Mouse (Mus musculus) urinary bladder, postnatal 25 days (tissue): ENCODE measurements around the gene Rtn1.

ENCODE experiments used
- DNase-seq: peaks from one replicate; pipeline ENCODE4 v3.0.0; 2022; ENCODE audit warnings: low spot score

Rtn1 gene

DNA sequence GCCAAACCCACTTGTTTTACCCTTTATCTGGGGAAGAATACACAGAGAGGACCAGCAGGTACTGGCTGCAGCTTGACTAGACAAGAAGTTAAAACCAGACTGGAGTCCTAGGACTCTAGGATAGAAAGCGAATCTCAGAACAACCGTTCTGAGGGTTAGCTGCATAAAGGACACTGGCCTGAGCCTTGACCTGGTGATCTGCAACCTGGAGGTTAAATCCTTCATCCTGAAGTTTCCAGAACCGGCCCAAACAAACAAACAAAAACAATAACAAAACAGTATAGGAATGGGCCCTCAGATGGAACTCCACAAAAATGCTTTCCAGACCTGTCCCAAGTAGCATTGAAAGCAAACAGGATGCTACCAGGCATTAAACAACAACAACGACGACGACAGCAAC lies at the start of gene Rtn1:
Rtn1 (minus strand) TSS at position 101 of the 400 bp plus-strand sequence.
- no peak for DNase-seq

- no peak for DNase-seq
Measured at GRCm38 (mm10) chr12:72453941-72454340, 45.1 kb upstream of the Rtn1 start.

DNA sequence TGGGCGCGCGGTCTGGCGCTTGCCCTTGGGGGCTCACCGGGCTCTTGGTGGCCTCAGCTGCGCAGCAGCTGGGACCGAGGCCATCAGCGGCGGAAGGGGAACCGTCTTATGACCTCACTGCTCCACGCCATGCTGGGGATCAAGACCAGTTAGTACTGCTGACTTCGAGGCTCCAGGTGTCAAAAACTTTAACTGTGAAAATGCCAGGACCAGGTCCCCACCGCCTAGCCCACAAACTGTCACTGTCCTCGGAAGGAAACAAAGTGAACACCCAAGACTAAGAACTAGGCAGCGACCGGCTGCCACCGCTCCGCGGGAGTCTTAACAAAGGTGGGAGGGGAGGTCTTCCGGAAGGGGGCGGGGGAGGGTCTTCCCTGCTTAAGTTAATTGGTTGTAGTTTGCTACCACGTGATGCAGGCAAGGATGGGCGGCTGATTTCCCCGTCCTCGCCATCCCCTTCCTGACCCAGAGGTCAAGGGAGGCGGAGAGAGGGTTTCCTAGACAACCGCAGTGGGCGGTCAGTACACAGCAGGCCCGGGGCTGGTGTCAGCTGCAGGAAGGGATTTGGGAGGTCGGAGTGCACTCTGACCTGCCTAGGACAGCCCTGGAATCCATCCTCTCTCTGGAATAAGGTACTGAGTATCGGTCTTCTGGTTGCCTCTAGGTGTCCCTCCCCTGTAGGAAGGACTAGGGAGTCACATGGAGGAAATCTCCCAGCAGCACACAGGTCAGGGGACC lies 33.2 kb upstream of the Rtn1 start, which contains the start of gene Lrrc9:
Lrrc9 (plus strand) TSS at position 28 of the 738 bp plus-strand sequence.
- no peak for DNase-seq

GRCm38 (mm10) chr12:72438961-72439480 lies 30.2 kb upstream of the Rtn1 start:
- DNase-seq: no peak

- no peak for DNase-seq
Measured at GRCm38 (mm10) chr12:72437676-72438341, 29.0 kb upstream of the Rtn1 start.

GRCm38 (mm10) chr12:72433241-72433865 lies 24.5 kb upstream of the Rtn1 start:
- DNase-seq: no peak

DNA sequence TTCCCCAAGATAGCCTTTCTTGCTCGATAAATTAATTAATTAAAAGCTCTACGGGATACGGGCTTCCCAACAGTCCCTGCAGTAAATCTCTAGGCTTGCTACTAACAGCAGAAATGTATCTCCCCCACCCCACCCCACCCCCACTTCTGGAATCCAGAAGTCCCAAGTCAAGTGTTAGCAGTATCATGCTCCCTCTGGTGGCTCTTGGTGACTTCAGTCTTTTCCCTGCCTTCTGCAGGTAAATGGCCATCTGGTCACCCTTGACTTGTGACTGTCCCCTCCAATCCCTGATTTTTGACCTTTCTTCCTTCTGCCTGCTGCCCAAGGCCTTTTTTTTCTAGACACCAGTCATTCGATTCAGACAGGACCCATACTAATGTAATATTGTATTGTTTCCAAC lies 23.4 kb upstream of the Rtn1 start:
- no peak for DNase-seq

- peak; percentile 57 for DNase-seq
Measured at GRCm38 (mm10) chr12:72427722-72428126, 18.9 kb upstream of the Rtn1 start.

- DNase-seq: no peak
Measured at GRCm38 (mm10) chr12:72422681-72423080, 13.8 kb upstream of the Rtn1 start.

DNA sequence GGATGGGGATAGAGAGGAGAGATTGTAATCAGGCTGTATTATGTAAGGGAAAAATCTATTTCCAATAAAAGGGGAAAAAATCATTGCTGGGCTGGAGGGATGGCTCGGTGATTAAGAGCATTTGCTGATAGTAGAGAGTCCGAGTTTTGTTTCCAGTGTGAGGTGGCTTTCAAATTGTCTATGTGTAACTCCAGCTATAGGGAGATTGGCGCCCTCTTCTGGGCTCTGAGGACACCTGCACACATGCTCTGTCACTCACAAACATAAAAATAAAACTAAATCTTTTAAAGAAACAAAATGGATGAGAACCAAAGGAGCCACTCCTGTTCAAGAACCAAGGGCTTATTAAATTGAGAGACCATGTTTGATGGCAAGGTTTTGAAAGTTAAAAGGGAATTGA lies 8.9 kb upstream of the Rtn1 start:
- DNase-seq: no peak

DNA sequence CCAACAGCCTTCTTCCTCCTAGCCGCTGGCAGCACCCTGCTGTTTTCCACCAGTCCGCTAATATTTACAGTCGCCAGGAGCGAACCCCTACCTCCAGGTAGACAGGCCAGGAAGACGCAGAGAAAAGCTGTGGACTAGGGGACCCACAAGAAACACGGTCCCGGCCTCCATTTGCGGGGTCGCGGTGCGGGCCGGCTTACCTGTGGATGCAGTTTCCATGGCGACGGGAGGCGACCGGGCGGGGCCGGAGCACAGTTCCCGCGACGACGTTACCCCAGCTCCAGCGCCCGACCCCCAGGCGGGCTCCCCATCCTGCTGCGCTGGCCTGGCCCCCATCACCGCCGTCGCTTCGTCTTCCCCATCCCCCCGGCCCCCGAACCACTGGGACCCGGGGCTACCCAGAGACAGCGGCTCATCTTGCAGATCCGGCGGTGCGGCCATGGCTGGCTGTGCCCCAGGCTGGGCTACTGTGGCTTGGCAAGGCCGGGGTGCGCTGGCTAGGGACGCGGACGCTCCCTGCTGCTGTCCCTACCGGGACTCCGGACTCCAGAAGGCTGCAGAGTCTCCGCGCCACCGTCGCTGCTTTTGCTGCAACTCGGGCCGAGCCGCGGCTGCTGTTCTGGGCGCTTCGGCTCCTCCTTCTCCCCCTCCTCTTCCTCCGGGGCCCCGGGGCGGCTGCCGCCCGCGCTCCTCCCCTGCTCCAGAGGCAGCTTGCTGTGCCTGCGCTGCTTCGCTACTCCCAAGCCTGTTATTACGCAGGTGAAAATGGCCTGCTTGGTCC lies 553 bp downstream of the Rtn1 start:
- DNase-seq: peak; percentile 19

DNA sequence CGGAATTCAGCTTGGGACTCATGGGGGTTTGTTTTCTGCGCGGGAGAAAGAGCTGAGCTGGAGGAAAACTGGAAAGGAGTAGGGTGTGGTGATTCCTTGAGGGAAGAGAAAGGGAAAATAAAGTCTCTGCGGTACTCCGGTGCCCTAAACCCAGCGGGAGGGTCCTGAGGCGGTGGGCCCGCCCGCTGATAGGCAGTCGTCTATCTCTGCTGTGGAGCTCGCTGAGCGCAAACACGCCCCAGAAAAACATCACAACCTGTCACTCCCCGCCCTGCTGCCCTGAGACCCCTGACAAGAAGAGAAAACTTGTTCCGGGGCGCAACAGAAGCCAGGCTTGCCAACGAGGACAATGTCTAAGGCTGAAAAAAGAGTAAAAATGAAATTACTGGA lies 1.1 kb downstream of the Rtn1 start:
- DNase-seq: no peak

DNA sequence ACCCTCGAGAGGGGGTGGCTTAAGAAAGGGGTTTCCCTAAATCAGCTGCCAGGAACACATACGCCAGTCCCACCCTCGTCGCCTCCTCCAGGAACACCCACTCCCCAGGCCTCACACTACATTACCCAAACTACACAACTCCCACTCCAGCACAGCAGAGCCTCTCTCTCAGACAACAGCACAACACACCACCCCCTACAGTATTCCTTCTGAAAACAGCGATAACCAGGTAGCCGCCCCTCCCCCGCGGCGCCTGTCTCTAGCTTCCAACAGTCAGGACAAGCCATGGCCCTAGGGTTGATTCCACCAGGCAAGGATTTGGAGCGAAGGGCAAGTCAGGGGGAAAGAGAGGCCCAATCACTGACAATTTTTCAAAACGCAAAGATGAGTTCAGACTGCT lies 1.7 kb downstream of the Rtn1 start:
- no peak for DNase-seq

GRCm38 (mm10) chr12:72405031-72405430 lies 3.8 kb downstream of the Rtn1 start:
- no peak for DNase-seq

GRCm38 (mm10) chr12:72393046-72393805 lies 15.6 kb downstream of the Rtn1 start:
- DNase-seq: no peak

GRCm38 (mm10) chr12:72390346-72390745 lies 18.5 kb downstream of the Rtn1 start:
- DNase-seq: no peak

DNA sequence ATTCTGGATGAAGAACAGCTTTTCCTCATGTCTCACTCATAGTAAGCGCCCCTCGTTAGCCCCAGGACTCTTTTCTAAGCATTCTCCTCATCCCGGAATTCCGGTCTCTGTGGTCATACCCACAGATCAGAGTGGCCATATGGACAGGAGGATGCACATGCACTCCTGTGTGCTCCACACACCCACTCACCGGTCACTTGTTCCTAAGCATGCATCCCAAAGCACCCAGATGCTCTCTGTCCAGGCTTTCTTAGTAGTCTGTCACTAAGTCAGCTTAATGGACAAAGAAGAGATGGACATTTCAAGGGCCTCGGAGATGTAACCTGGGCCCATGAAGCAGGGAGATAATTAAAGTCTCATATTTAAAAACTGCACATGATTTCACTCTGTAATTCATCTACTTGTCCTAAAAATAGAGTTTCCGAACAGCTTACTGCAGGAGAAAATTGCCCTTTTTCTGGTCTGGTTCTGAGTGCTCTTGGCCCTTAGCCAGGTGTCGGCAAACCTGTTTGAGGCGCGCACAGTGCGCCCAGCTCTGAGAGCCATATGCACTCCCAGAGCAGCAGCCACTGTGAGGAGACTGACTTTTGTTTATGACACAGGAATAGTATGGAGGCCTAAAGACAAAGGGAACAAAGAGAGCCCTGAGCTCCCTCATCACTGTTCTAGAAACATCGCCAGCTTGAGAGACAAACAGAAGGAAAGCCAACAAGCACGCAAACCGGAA lies 19.3 kb downstream of the Rtn1 start:
- no peak for DNase-seq

DNA sequence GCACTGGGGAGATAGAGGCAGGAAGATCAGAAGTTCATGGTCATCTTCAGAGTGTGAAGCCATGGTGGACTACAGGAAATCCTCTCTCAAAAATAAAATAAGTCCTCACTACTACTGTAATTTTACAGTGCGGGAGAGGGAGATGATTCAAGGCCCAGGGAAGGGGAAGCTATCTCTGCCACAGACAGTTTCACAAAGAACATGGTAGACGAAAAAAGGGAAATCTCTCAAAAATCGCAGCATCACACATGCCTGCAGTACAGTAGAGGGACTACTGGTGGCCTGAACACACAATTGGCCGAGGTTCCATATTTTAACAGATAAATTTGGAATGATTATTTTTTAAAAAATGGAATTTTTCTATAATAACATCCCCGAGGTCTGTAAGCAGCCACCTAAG lies 20.0 kb downstream of the Rtn1 start:
- no peak for DNase-seq

DNA sequence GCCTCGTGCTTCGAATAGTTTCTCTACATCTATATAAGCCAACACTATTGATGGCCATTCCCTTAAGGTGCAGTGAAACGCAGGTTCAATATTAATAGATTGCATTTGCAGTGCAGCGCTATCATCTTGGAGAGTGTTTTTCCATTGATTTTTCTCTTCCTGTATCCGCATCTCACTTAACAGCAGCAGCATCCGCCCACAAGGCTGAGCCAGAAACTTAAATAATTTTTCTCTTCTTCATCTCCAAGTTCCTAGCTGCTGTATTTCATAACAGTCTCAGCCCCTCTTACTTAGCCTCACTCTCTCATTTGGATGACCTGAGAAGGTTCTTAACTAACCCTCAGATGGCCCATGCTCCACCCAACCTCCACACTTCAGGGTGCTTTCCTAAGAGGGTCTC lies 20.7 kb downstream of the Rtn1 start:
- DNase-seq: no peak

- DNase-seq: no peak
Measured at GRCm38 (mm10) chr12:72376309-72376708, 32.5 kb downstream of the Rtn1 start.

DNA sequence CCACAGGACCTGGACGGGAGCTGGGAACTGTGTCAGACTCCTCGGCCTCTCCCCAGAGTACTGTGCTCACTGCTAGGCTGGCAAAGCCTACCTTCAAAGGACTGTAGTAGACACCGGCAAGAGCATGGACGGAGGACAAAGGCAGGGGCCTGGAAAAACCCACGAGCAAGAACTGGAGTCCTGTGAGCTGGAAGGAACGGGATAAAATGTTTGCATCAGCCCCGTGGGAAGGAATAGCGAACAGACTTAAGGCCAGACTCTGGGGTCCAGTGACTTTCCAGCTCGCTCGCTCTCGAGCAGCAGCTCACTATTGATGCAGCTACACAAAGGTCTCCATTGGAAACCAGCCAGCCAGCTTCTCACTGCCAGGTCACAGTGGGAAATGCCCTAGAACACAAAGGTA lies 34.0 kb downstream of the Rtn1 start:
- DNase-seq: no peak
